Mouse (Mus musculus): ENCODE measurements at regions not wholly inside any gene's neighbourhood (a gene's known extent, or its start where the extent isn't known, plus 50 kb on each side); places are given as distances from the start of the nearest gene placed in this dataset.

- Histone ChIP-seq H3K36me3 (replicated peaks in 1 of 2; ENCODE audit: control insufficient read depth in 1 of 2, insufficient read depth in 1 of 2, low read length in 1 of 2) (no peaks in the 10 kb centered on the region), H3K9ac (ENCODE audit: insufficient read depth, low read depth) (no peak overlapping the region), H3K4me2 (ENCODE audit: insufficient read depth, low read depth, poor library complexity, severe bottlenecking) (no peak overlapping the region), H3K9me3 (replicated peaks; ENCODE audit: low read length) (peaks cover 9% of the 10 kb centered on the region), H3K79me2 (replicated peaks; ENCODE audit: control insufficient read depth, extremely low read depth, insufficient read depth, poor library complexity, severe bottlenecking) (no peaks in the 10 kb centered on the region), H3K4me3 (replicated peaks in 1 of 3; ENCODE audit: low read depth in 2 of 3, low read length in 2 of 3, poor library complexity in 1 of 3) (no peak overlapping the region), H3K27ac (ENCODE audit: insufficient read depth, low read depth) (no peak overlapping the region), H3K27me3 (replicated peaks) (no peaks in the 10 kb centered on the region), H3K4me1 (ENCODE audit: control insufficient read depth in 1 of 2, insufficient read depth in 2 of 2) (no peaks in the 10 kb centered on the region)
- no peak for DNase-seq (ENCODE audit: extremely low read depth)
- dilution Hi-C loops (cut with MboI; ENCODE audit: extremely low pct_ligation_motif_present, extremely low pct_unique_long_range_greater_than_20kb, low sequenced_read_pairs), result no loop called here
- in situ Hi-C loops (cut with MboI; ENCODE audit: low pct_ligation_motif_present, low pct_unique_long_range_greater_than_20kb, low sequenced_read_pairs), result no loop called here
- TF ChIP-seq POLR2AphosphoS2 (IDR thresholded peaks at IDR 0.05; ENCODE audit: low read depth, low read length) (no peak), ELF1 (IDR thresholded peaks at IDR 0.05; ENCODE audit: low read depth, low read length) (no peak), MAX (IDR thresholded peaks at IDR 0.05; ENCODE audit: low read length) (no peak)
Measured at GRCm38 (mm10) chr8:89824586-89824985, 523.6 kb downstream of the Tox3 start.

- Histone ChIP-seq H3K9me3 (replicated peaks; ENCODE audit: low read length) (peaks cover 9% of the 10 kb centered on the region), H3K4me2 (ENCODE audit: insufficient read depth, low read depth, poor library complexity, severe bottlenecking) (no peak overlapping the region), H3K4me1 (ENCODE audit: control insufficient read depth in 1 of 2, insufficient read depth in 2 of 2) (no peaks in the 10 kb centered on the region), H3K4me3 (replicated peaks in 1 of 3; ENCODE audit: low read depth in 2 of 3, low read length in 2 of 3, poor library complexity in 1 of 3) (no peak overlapping the region), H3K36me3 (replicated peaks in 1 of 2; ENCODE audit: control insufficient read depth in 1 of 2, insufficient read depth in 1 of 2, low read length in 1 of 2) (no peaks in the 10 kb centered on the region), H3K27ac (ENCODE audit: insufficient read depth, low read depth) (no peak overlapping the region), H3K27me3 (replicated peaks) (no peaks in the 10 kb centered on the region), H3K9ac (ENCODE audit: insufficient read depth, low read depth) (no peak overlapping the region), H3K79me2 (replicated peaks; ENCODE audit: control insufficient read depth, extremely low read depth, insufficient read depth, poor library complexity, severe bottlenecking) (no peaks in the 10 kb centered on the region)
- TF ChIP-seq NRF1 (IDR thresholded peaks at IDR 0.05; ENCODE audit: low read depth, low read length), result no peak
- TF ChIP-seq RCOR1 (conservative IDR thresholded peaks at IDR 0.05; ENCODE audit: low read depth, low read length), result no peak
- TF ChIP-seq IRF4 (IDR thresholded peaks at IDR 0.05; ENCODE audit: low read depth, low read length), result no peak
- TF ChIP-seq CHD1 (IDR thresholded peaks at IDR 0.05; ENCODE audit: low read depth, low read length), result no peak
- no peak for TF ChIP-seq TBP (conservative IDR thresholded peaks at IDR 0.05; ENCODE audit: low read depth, low read length)
- TF ChIP-seq ZKSCAN1 (IDR thresholded peaks at IDR 0.05; ENCODE audit: borderline replicate concordance, low read depth, low read length), result no peak
- no peak for TF ChIP-seq CHD2 (IDR thresholded peaks at IDR 0.05; ENCODE audit: low read length)
- TF ChIP-seq HCFC1 (IDR thresholded peaks at IDR 0.05; ENCODE audit: low read depth, low read length), result no peak
- in situ Hi-C loops (cut with MboI; ENCODE audit: low pct_ligation_motif_present, low pct_unique_long_range_greater_than_20kb, low sequenced_read_pairs), result no loop called here
- dilution Hi-C loops (cut with MboI; ENCODE audit: extremely low pct_ligation_motif_present, extremely low pct_unique_long_range_greater_than_20kb, low sequenced_read_pairs), result no loop called here
- DNase-seq (ENCODE audit: extremely low read depth), result no peak
Measured at GRCm38 (mm10) chr8:89823631-89824030, 524.5 kb downstream of the Tox3 start.

GRCm38 (mm10) chr8:89812036-89812711 lies 536.0 kb downstream of the Tox3 start:
- H3K9me3 ChIP-seq (replicated peaks; ENCODE audit: low read length), result peaks cover 8% of the 10 kb centered on the region
- dilution Hi-C loops (cut with MboI; ENCODE audit: extremely low pct_ligation_motif_present, extremely low pct_unique_long_range_greater_than_20kb, low sequenced_read_pairs) (no loop called here), in situ Hi-C loops (cut with MboI; ENCODE audit: low pct_ligation_motif_present, low pct_unique_long_range_greater_than_20kb, low sequenced_read_pairs) (no loop called here)
- TF ChIP-seq GABPA (IDR thresholded peaks at IDR 0.05; ENCODE audit: insufficient replicate concordance, low read depth, low read length) (no peak), POLR2AphosphoS2 (IDR thresholded peaks at IDR 0.05; ENCODE audit: low read depth, low read length) (no peak), E2F4 (IDR thresholded peaks at IDR 0.05; ENCODE audit: insufficient replicate concordance, low read depth, low read length) (no peak), BHLHE40 (IDR thresholded peaks at IDR 0.05; ENCODE audit: low read depth, low read length) (no peak)
- H3K4me1 ChIP-seq (ENCODE audit: control insufficient read depth in 1 of 2, insufficient read depth in 2 of 2), result no peaks in the 10 kb centered on the region
- no peaks in the 10 kb centered on the region for H3K36me3 ChIP-seq (replicated peaks in 1 of 2; ENCODE audit: control insufficient read depth in 1 of 2, insufficient read depth in 1 of 2, low read length in 1 of 2)
- no peak for DNase-seq (ENCODE audit: extremely low read depth)
- H3K4me3 ChIP-seq (replicated peaks in 1 of 3; ENCODE audit: low read depth in 2 of 3, low read length in 2 of 3, poor library complexity in 1 of 3), result no peak overlapping the region
- H3K79me2 ChIP-seq (replicated peaks; ENCODE audit: control insufficient read depth, extremely low read depth, insufficient read depth, poor library complexity, severe bottlenecking), result no peaks in the 10 kb centered on the region
- no peaks in the 10 kb centered on the region for H3K27me3 ChIP-seq (replicated peaks)
- H3K4me2 ChIP-seq (ENCODE audit: insufficient read depth, low read depth, poor library complexity, severe bottlenecking), result no peak overlapping the region
- no peak overlapping the region for H3K27ac ChIP-seq (ENCODE audit: insufficient read depth, low read depth)
- no peak overlapping the region for H3K9ac ChIP-seq (ENCODE audit: insufficient read depth, low read depth)
